Mouse (Mus musculus) forebrain, embryonic 10.5 days (tissue): ENCODE measurements at regions not wholly inside any gene's neighbourhood (a gene's known extent, or its start where the extent isn't known, plus 50 kb on each side); places are given as distances from the start of the nearest gene placed in this dataset.

Experiments
- DNase-seq: peaks from one replicate; pipeline ENCODE4 v3.0.0-alpha.2; 2017; ENCODE audit warnings: low spot score; ENCODE audit errors: extremely low spot score
- H3K27ac ChIP-seq: fragments of 300-500 bp; sonication (generic); 2 replicates; pipeline ENCODE4 v1.5.1; 2016; ENCODE audit warnings: mild to moderate bottlenecking
- H3K27me3 ChIP-seq: fragments of 300-500 bp; sonication (generic); 2 replicates; pipeline ENCODE4 v1.6.1; 2016; ENCODE audit warnings: mild to moderate bottlenecking; ENCODE audit not compliant: poor library complexity, severe bottlenecking
- H3K36me3 ChIP-seq: fragments of 300-500 bp; sonication (generic); replicated peaks from 2 replicates; pipeline ENCODE4 v1.6.1; 2016; ENCODE audit warnings: mild to moderate bottlenecking, moderate library complexity
- H3K4me1 ChIP-seq: fragments of 300-500 bp; sonication (generic); 2 replicates; pipeline ENCODE4 v1.6.1; 2016
- H3K4me3 ChIP-seq: fragments of 300-500 bp; sonication (generic); 2 replicates; pipeline ENCODE4 v1.5.1; 2016; ENCODE audit warnings: mild to moderate bottlenecking, moderate library complexity
- H3K9me3 ChIP-seq: fragments of 300-500 bp; sonication (generic); 2 replicates; pipeline ENCODE4 v1.6.1; 2016; ENCODE audit warnings: mild to moderate bottlenecking, moderate library complexity
- WGBS: fragments of 180-500 bp; shearing (Covaris S2); methylation state at CpG from one replicate; pipeline ENCODE4 v1.1.7; 2016; 5-methylcytosine and 5-hydroxymethylcytosine counted together

GRCm38 (mm10) chr17:68097436-68097835 lies 93.5 kb upstream of the Arhgap28 start:
- WGBS, result 86% methylated on average over 6 of the region's 6 CpGs
- DNase-seq, result no peak
- Histone ChIP-seq H3K27ac (no peak overlapping the region), H3K27me3 (no peaks in the 10 kb centered on the region), H3K36me3 (no peaks in the 10 kb centered on the region), H3K9me3 (no peaks in the 10 kb centered on the region), H3K4me3 (no peak overlapping the region), H3K4me1 (no peaks in the 10 kb centered on the region)

GRCm38 (mm10) chr17:68100093-68100492 lies 96.2 kb upstream of the Arhgap28 start:
- DNase-seq, result no peak
- H3K27me3 ChIP-seq, result no peaks in the 10 kb centered on the region
- no peaks in the 10 kb centered on the region for H3K9me3 ChIP-seq
- H3K36me3 ChIP-seq, result no peaks in the 10 kb centered on the region
- no peak overlapping the region for H3K27ac ChIP-seq
- H3K4me3 ChIP-seq, result no peak overlapping the region
- WGBS, result 81% methylated on average over 2 of the region's 2 CpGs
- no peaks in the 10 kb centered on the region for H3K4me1 ChIP-seq

- DNase-seq, result no peak
- Histone ChIP-seq H3K4me3 (no peak overlapping the region), H3K27ac (no peak overlapping the region), H3K4me1 (no peaks in the 10 kb centered on the region), H3K27me3 (no peaks in the 10 kb centered on the region), H3K9me3 (no peaks in the 10 kb centered on the region), H3K36me3 (no peaks in the 10 kb centered on the region)
- 93% methylated on average over 6 of the region's 6 CpGs for WGBS
These were observed 99.4 kb upstream of the Arhgap28 start for GRCm38 (mm10) chr17:68103346-68103745.

DNA sequence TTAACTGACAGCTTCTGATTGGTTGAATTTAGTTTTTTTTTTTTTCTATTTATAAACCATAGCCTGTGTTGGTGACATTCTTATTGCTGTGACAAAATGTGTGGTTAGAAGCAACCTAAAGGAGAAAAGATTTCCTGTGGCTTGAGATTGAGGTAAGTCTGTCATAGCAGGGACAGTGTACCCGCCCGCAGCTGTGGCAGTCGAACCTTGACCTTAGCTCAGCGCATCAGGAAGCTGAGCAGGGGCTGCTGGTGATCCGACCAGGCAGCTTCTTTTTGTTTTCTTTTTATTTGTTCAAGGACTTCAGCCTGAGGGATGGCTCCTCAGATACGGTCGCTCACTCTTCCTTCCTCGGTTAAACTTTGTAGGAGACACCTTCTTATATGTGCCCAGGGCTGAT lies 102.4 kb upstream of the Arhgap28 start:
- Histone ChIP-seq H3K27me3 (no peaks in the 10 kb centered on the region), H3K9me3 (no peaks in the 10 kb centered on the region), H3K36me3 (no peaks in the 10 kb centered on the region), H3K4me3 (no peak overlapping the region), H3K27ac (no peak overlapping the region), H3K4me1 (no peaks in the 10 kb centered on the region)
- no peak for DNase-seq
- 74% methylated on average over 8 of the region's 8 CpGs for WGBS

DNA sequence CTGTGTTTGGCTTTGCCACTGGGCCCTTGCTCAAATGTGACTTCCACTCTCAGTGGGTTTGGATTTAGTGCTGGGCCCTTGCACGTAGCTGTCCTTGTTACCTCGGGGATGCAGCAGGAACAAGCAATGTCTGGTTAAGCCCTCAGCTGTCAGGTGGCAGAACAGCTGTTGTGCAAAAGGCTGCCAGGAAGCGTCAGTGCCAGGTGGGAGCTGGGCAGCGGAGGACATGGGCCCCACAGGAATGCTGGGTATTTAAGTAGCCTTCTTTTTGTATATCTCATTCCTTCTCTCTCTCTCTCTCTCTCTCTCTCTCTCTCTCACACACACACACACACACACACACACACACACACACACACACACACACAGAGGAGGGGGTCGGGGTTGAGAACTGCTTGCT lies 104.0 kb upstream of the Arhgap28 start:
- Histone ChIP-seq H3K4me1 (no peaks in the 10 kb centered on the region), H3K27me3 (no peaks in the 10 kb centered on the region), H3K9me3 (no peaks in the 10 kb centered on the region), H3K4me3 (no peak overlapping the region), H3K36me3 (no peaks in the 10 kb centered on the region), H3K27ac (no peak overlapping the region)
- WGBS, result 83% methylated on average over 5 of the region's 5 CpGs
- no peak for DNase-seq

DNA sequence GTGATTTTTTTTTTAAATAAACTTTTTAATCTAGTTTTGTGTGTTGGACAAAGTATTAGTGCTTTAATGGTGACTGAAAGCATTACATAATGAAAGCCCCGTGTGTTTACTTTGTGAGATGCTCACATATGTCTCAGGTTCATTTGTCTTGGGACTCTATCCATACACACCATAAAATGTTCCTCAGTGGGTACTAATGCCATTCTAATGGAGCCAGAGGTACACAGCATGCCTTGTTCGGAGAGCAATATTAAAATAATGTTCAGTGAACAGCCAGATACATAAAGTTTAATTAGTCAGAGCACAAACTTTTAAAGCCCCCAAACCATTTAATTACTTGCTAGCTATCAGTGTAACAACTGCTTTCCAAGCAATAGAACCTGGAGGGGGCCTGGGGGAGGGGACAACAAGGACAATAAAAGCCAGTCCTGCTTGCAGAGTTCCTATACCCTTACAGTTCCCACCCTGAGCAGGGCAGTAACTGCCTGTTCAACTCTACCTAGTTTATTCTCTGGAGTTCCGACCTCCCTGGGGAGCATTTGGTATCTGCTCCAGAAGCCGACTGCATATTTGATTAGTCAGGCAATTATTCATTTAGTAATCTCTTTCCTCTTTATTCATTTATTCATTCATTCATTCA lies 108.0 kb upstream of the Arhgap28 start:
- Histone ChIP-seq H3K27me3 (no peaks in the 10 kb centered on the region), H3K4me1 (no peaks in the 10 kb centered on the region), H3K4me3 (no peak overlapping the region), H3K36me3 (no peaks in the 10 kb centered on the region), H3K27ac (no peak overlapping the region), H3K9me3 (no peaks in the 10 kb centered on the region)
- WGBS, result 85% methylated on average over 4 of the region's 4 CpGs
- DNase-seq, result no peak

- 90% methylated on average over 5 of the region's 5 CpGs for WGBS
- no peaks in the 10 kb centered on the region for H3K36me3 ChIP-seq
- no peak overlapping the region for H3K27ac ChIP-seq
- H3K4me1 ChIP-seq, result no peaks in the 10 kb centered on the region
- H3K4me3 ChIP-seq, result no peak overlapping the region
- no peaks in the 10 kb centered on the region for H3K27me3 ChIP-seq
- H3K9me3 ChIP-seq, result no peaks in the 10 kb centered on the region
- DNase-seq, result no peak
These were observed 108.9 kb upstream of the Arhgap28 start for GRCm38 (mm10) chr17:68112763-68113330.

DNA sequence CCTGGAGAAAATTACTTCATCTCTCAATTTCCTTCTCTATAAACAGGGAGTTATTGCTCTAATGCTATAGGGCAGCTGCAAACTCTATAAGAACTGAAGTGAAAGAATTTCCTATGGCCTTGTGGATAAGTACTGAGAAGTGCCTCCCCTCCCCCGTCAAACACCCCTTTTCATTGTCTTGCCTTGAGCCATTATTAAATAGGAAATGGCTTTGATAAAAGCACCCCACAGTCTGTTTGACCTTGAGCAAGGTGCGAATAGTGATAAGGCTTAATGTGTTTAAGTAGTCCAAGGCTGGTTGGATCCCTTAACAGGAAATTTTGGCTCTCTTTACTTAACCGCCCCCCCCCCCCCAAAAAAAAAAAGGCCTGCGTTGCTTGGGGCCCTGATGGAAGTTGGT lies 111.7 kb upstream of the Arhgap28 start:
- H3K27me3 ChIP-seq, result no peaks in the 10 kb centered on the region
- no peaks in the 10 kb centered on the region for H3K9me3 ChIP-seq
- no peak for DNase-seq
- H3K4me3 ChIP-seq, result no peak overlapping the region
- no peak overlapping the region for H3K27ac ChIP-seq
- H3K4me1 ChIP-seq, result 0 out of 2 replicates have a peak, but pooled peaks cover 4% of the 10 kb centered on the region
- WGBS, result 86% methylated on average over 4 of the region's 4 CpGs
- H3K36me3 ChIP-seq, result no peaks in the 10 kb centered on the region

DNA sequence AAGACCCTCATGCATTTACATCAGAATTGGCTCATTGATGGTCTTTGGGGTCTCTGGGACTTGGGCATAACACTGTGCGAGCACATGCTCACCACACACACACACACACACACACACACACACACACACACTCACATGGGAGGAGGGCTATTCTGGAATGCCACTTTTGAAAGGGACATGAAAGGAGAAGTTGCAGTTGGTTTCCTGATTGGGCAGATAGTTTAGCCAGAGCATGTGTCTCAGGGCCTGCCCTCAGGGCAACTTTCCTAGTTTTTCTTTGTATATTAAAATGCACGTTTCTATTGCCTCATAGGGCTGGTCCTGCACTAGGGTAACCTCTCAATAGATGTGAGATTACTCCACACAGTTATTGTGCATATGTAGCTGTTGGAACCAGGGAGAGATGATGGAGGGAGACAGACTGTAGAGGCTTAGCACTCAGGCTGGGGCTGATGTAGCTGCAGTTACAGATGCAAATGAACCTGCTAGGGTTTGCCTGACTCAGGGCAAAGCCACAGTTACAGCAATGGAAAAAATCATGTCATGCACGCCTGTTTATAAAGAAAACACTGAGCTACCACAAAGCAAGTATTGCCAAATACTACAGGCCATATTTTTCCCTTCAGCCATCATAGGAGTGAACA lies 115.3 kb upstream of the Arhgap28 start:
- Histone ChIP-seq H3K27me3 (no peaks in the 10 kb centered on the region), H3K4me3 (no peak overlapping the region), H3K4me1 (0 out of 2 replicates have a peak, but pooled peaks cover 4% of the 10 kb centered on the region), H3K36me3 (no peaks in the 10 kb centered on the region), H3K9me3 (no peaks in the 10 kb centered on the region), H3K27ac (no peak overlapping the region)
- 79% methylated on average over 3 of the region's 3 CpGs for WGBS
- no peak for DNase-seq

GRCm38 (mm10) chr17:68120230-68120629 lies 116.3 kb upstream of the Arhgap28 start:
- Histone ChIP-seq H3K9me3 (no peaks in the 10 kb centered on the region), H3K4me3 (no peak overlapping the region), H3K27ac (no peak overlapping the region), H3K4me1 (0 out of 2 replicates have a peak, but pooled peaks cover 4% of the 10 kb centered on the region), H3K27me3 (no peaks in the 10 kb centered on the region), H3K36me3 (no peaks in the 10 kb centered on the region)
- 91% methylated on average over 5 of the region's 5 CpGs for WGBS
- no peak for DNase-seq

DNA sequence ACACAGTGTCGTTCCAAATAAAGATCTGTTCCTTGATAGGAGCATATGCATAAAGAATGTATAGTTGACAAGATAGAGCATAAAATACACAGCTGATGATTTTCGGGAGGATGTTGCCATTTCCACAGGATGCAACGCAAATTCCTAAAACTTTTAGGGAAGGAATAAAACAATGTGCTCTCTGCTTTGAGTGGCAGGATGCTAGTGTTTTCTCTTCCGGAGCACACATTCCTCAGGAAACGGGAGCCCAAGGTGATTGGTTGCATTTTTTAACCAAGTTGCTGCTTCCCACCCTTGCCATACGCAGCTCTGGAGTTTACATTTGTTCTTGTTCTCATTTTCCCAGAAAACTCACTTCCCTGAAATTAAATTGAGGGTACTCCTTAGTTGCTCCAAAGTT lies 116.8 kb upstream of the Arhgap28 start:
- no peak for DNase-seq
- H3K4me3 ChIP-seq, result no peak overlapping the region
- H3K36me3 ChIP-seq, result no peaks in the 10 kb centered on the region
- 87% methylated on average over 6 of the region's 6 CpGs for WGBS
- H3K4me1 ChIP-seq, result 0 out of 2 replicates have a peak, but pooled peaks cover 4% of the 10 kb centered on the region
- H3K27me3 ChIP-seq, result no peaks in the 10 kb centered on the region
- no peaks in the 10 kb centered on the region for H3K9me3 ChIP-seq
- no peak overlapping the region for H3K27ac ChIP-seq

GRCm38 (mm10) chr17:68134373-68134772 lies 130.5 kb upstream of the Arhgap28 start:
- no peaks in the 10 kb centered on the region for H3K36me3 ChIP-seq
- H3K4me1 ChIP-seq, result peaks cover 6% of the 10 kb centered on the region
- H3K4me3 ChIP-seq, result no peak overlapping the region
- WGBS, result 90% methylated on average over 10 of the region's 10 CpGs
- no peak overlapping the region for H3K27ac ChIP-seq
- H3K27me3 ChIP-seq, result no peaks in the 10 kb centered on the region
- H3K9me3 ChIP-seq, result no peaks in the 10 kb centered on the region
- DNase-seq, result no peak

- H3K4me3 ChIP-seq, result no peak overlapping the region
- H3K4me1 ChIP-seq, result peaks cover 2% of the 10 kb centered on the region
- DNase-seq, result no peak
- no peaks in the 10 kb centered on the region for H3K27me3 ChIP-seq
- H3K9me3 ChIP-seq, result no peaks in the 10 kb centered on the region
- no peak overlapping the region for H3K27ac ChIP-seq
- WGBS, result 75% methylated on average over 5 of the region's 5 CpGs
- no peaks in the 10 kb centered on the region for H3K36me3 ChIP-seq
These were observed 131.5 kb upstream of the Arhgap28 start for GRCm38 (mm10) chr17:68135436-68135835.
